Mouse (Mus musculus) forebrain, embryonic 11.5 days (tissue): ENCODE results near the gene Sv2b. TPM values are rescaled to one million over a fixed set of nuclear protein-coding genes. Genes with fewer than 3 reads are reported as not detected.

Source experiments
- ATAC-seq: fragments of 200-750 bp; cut with Nextera tagmentation; replicated peaks from 2 replicates; pipeline ENCODE4 v1.8.0; 2017; ENCODE audit warnings: moderate TSS enrichment; ENCODE audit not compliant: low FRiP score
- DNase-seq: peaks from one replicate; pipeline ENCODE4 v3.0.0-alpha.2; 2017; ENCODE audit warnings: low spot score
- H3K27ac ChIP-seq: fragments of 300-500 bp; sonication (generic); 2 replicates; pipeline ENCODE4 v1.5.1; 2014; ENCODE audit warnings: low read depth, low read length
- H3K27me3 ChIP-seq: fragments of 300-500 bp; sonication (generic); 2 replicates; pipeline ENCODE4 v1.6.1; 2014; ENCODE audit warnings: mild to moderate bottlenecking, low read length, mixed read lengths; ENCODE audit not compliant: control insufficient read depth, insufficient read depth
- H3K36me3 ChIP-seq: fragments of 300-500 bp; sonication (generic); 2 replicates; pipeline ENCODE4 v1.6.1; 2014; ENCODE audit warnings: mild to moderate bottlenecking, low read length, moderate library complexity, mixed read lengths; ENCODE audit not compliant: control insufficient read depth, insufficient read depth
- H3K4me1 ChIP-seq: fragments of 300-500 bp; sonication (generic); replicated peaks from 2 replicates; pipeline ENCODE4 v1.6.1; 2014; ENCODE audit warnings: low read length, mixed read lengths; ENCODE audit not compliant: control insufficient read depth, insufficient read depth
- H3K4me2 ChIP-seq: fragments of 300-500 bp; sonication (generic); 2 replicates; pipeline ENCODE4 v1.6.1; 2014; ENCODE audit warnings: low read depth, mild to moderate bottlenecking, low read length, moderate library complexity, mixed read lengths; ENCODE audit not compliant: severe bottlenecking
- H3K4me3 ChIP-seq: fragments of 300-500 bp; sonication (generic); 2 replicates; pipeline ENCODE4 v1.5.1; 2014; ENCODE audit warnings: low read depth, low read length
- H3K9ac ChIP-seq: fragments of 300-500 bp; sonication (generic); 2 replicates; pipeline ENCODE4 v1.6.1; 2014; ENCODE audit warnings: low read length
- H3K9me3 ChIP-seq: fragments of 300-500 bp; sonication (generic); 2 replicates; pipeline ENCODE4 v1.6.1; 2016; ENCODE audit warnings: low read length, mixed read lengths; ENCODE audit not compliant: control insufficient read depth
- WGBS: fragments of 180-500 bp; shearing (Covaris S2); extraction: QIAGEN DNeasy Blood & Tissue Kit; methylation state at CpG from one replicate; pipeline ENCODE4 v1.1.7; 2014; 5-methylcytosine and 5-hydroxymethylcytosine counted together
- polyA plus RNA-seq: library from polyadenylated mRNA; unstranded; fragments of >200 nt; fragmentation: Nextera tagmentation; extraction: Ambion mirVana; gene quantifications from 2 replicates; pipeline ENCODE4 v1.2.1, GENCODE M21; 2014

The Sv2b gene
- polyA plus RNA-seq, 1 experiment from 2014 or later: 2.5 TPM

DNA sequence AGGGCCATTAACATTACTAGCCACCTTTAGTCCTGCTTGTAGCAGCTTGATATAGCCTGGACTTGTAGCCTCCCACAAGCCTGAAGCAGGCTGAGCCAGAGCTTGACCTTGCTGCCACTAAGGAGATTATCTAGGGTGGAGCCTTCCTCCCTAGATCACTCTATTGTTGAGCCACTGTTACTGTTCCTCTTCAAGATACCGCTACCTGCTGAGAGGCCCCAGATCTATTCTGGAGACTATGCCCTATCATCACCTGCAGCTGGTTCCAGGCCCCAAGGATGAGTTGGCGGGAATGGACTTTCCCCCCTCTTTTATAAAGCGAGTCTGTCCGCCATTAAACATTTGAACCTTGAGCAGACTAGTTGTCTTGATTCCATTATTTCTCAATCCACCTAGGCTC lies 181.0 kb downstream of the Sv2b start:
- WGBS: 89% methylated on average over 4 of the region's 4 CpGs
- no peaks in the 10 kb centered on the region for H3K36me3 ChIP-seq
- no peak overlapping the region for H3K27ac ChIP-seq
- no peak overlapping the region for H3K9ac ChIP-seq
- DNase-seq (no peak), ATAC-seq (no peak)
- H3K27me3 ChIP-seq: no peaks in the 10 kb centered on the region
- no peaks in the 10 kb centered on the region for H3K4me1 ChIP-seq
- H3K9me3 ChIP-seq: no peaks in the 10 kb centered on the region
- no peak overlapping the region for H3K4me3 ChIP-seq
- H3K4me2 ChIP-seq: no peak overlapping the region

DNA sequence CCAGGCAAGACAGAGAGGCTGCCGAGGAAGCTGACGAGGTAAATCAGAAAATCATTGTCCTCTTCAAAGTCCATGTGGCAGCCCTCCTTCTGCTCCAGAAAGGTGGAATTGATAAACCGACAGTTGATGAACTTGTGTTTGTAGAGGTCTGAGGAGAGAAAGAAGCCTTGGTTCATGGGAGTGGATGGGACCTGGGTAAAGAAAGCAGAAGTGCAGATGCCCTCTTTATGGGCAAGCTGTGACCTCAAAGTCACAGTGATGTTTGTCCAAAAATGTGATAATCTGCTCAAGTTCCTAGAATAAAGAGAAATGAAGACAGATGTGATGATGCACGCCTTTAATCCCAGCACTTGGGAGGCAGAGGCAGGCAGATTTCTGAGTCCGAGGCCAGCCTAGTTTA lies 185.0 kb downstream of the Sv2b start:
- no peaks in the 10 kb centered on the region for H3K27me3 ChIP-seq
- H3K9me3 ChIP-seq: no peaks in the 10 kb centered on the region
- no peak overlapping the region for H3K9ac ChIP-seq
- H3K4me1 ChIP-seq: no peaks in the 10 kb centered on the region
- H3K4me2 ChIP-seq: no peak overlapping the region
- no peak for ATAC-seq
- no peak for DNase-seq
- 86% methylated on average over 5 of the region's 5 CpGs for WGBS
- no peak overlapping the region for H3K27ac ChIP-seq
- no peaks in the 10 kb centered on the region for H3K36me3 ChIP-seq
- no peak overlapping the region for H3K4me3 ChIP-seq

- DNase-seq (no peak), ATAC-seq (peak; percentile 85)
- H3K9me3 ChIP-seq: no peaks in the 10 kb centered on the region
- WGBS: 47% methylated on average over 7 of the region's 7 CpGs
- H3K4me1 ChIP-seq: no peaks in the 10 kb centered on the region
- peak overlapping the region; percentile 38; the same call in 1 of the 2 replicates for H3K4me2 ChIP-seq
- H3K27ac ChIP-seq: no peak overlapping the region
- H3K36me3 ChIP-seq: no peaks in the 10 kb centered on the region
- H3K27me3 ChIP-seq: no peaks in the 10 kb centered on the region
- peak overlapping the region; percentile 23; the same call in 1 of the 2 replicates for H3K4me3 ChIP-seq
- H3K9ac ChIP-seq: peak overlapping the region; percentile 33; the same call in 1 of the 2 replicates
Measured at GRCm38 (mm10) chr7:75118022-75118673, 190.9 kb downstream of the Sv2b start.

- WGBS: 12% methylated on average over 6 of the region's 6 CpGs
- Histone ChIP-seq H3K9ac (no peak overlapping the region), H3K4me1 (no peaks in the 10 kb centered on the region), H3K4me3 (no peak overlapping the region), H3K36me3 (no peaks in the 10 kb centered on the region), H3K9me3 (no peaks in the 10 kb centered on the region), H3K27me3 (no peaks in the 10 kb centered on the region), H3K27ac (no peak overlapping the region), H3K4me2 (no peak overlapping the region)
- DNase-seq: no peak
- ATAC-seq: 0 out of 2 replicates have a peak, but pooled peaks have one; percentile 44
Measured at GRCm38 (mm10) chr7:75110689-75111088, 198.4 kb downstream of the Sv2b start.

DNA sequence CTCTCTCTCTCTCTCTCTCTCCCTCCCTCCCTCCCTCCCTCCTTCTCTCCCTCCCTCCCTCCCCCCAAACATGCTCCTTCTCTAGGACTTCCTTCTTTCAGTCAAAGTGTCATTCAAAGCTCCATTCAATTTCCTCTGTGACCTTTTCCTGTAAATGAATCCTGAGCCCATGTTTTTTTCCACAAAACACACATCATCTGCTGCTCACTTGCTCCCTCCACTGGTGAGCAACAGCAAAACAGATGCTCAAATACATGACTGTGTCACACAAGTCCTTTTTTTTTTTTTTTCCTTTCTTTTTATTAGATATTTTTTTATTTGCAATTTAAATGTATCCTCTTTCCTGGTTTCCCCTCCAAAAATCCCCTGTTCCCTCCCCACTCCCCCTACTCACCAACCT lies 201.6 kb downstream of the Sv2b start:
- ATAC-seq (no peak), DNase-seq (peak; percentile 67)
- Histone ChIP-seq H3K9ac (no peak overlapping the region), H3K4me2 (no peak overlapping the region), H3K9me3 (no peaks in the 10 kb centered on the region), H3K27ac (no peak overlapping the region), H3K27me3 (no peaks in the 10 kb centered on the region), H3K36me3 (no peaks in the 10 kb centered on the region), H3K4me3 (no peak overlapping the region), H3K4me1 (no peaks in the 10 kb centered on the region)

DNA sequence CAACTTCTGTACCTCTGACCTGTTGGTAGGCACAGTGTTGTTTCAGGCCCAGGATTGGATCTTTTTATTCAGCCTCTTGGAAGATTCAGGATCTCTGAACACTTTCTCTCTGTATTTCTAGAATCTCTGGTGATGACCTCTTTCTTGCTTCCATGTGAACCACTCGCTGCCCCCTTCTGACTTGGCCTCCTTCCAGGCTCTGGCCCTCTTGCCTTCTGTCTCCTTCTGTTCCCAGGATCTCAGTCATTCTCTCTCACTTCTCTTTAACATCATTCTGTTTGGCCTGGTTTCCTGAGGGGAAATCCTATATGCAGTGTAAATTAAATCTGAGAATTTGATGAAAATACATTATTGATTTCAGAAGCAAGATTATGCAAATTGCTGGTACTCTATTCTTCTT lies 205.2 kb downstream of the Sv2b start:
- ATAC-seq: no peak
- DNase-seq: no peak
- Histone ChIP-seq H3K27me3 (no peaks in the 10 kb centered on the region), H3K9ac (no peak overlapping the region), H3K27ac (no peak overlapping the region), H3K4me3 (no peak overlapping the region), H3K9me3 (no peaks in the 10 kb centered on the region), H3K4me2 (no peak overlapping the region), H3K4me1 (no peaks in the 10 kb centered on the region), H3K36me3 (no peaks in the 10 kb centered on the region)
- WGBS: 94% methylated on average over 1 of the region's 1 CpGs

- H3K27ac ChIP-seq: no peak overlapping the region
- no peak for DNase-seq
Measured at GRCm38 (mm10) chr7:75102536-75103332, 206.3 kb downstream of the Sv2b start.

DNA sequence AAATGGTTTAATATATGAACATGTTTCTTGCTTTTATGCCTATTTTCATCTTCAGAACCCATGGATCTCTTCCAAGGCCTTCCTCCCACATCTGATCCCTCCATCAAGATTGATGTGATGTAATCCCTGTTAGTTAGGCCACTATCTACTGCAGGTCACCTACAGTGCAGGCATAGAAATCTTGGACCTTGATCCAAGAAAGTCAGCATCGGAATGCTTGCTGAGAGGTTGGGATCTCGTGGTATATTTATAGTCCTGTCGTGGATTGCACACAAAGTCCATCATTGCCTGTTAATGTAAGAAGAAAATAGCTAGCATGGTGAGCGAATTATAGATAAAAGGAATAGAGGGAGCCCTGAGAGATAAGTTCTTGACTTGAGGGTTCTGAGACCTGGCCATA lies 223.6 kb downstream of the Sv2b start:
- no peak for DNase-seq
- H3K9ac ChIP-seq: no peak overlapping the region
- no peaks in the 10 kb centered on the region for H3K36me3 ChIP-seq
- H3K4me3 ChIP-seq: no peak overlapping the region
- 88% methylated on average over 4 of the region's 4 CpGs for WGBS
- H3K27ac ChIP-seq: no peak overlapping the region
- H3K4me2 ChIP-seq: no peak overlapping the region
- H3K9me3 ChIP-seq: no peaks in the 10 kb centered on the region
- no peak for ATAC-seq
- H3K27me3 ChIP-seq: no peaks in the 10 kb centered on the region
- no peaks in the 10 kb centered on the region for H3K4me1 ChIP-seq

More at GRCm38 (mm10) chr7:75102536-75103332, 206.3 kb downstream of the Sv2b start:
- Histone ChIP-seq H3K9ac (no peak overlapping the region), H3K4me3 (no peak overlapping the region), H3K36me3 (no peaks in the 10 kb centered on the region), H3K27me3 (no peaks in the 10 kb centered on the region), H3K4me1 (no peaks in the 10 kb centered on the region), H3K4me2 (no peak overlapping the region), H3K9me3 (no peaks in the 10 kb centered on the region)
- ATAC-seq: no peak
- WGBS: 82% methylated on average over 17 of the region's 17 CpGs

- H3K27me3 ChIP-seq: no peaks in the 10 kb centered on the region
- no peaks in the 10 kb centered on the region for H3K36me3 ChIP-seq
- no peak overlapping the region for H3K4me2 ChIP-seq
- no peaks in the 10 kb centered on the region for H3K9me3 ChIP-seq
- no peak overlapping the region for H3K27ac ChIP-seq
- H3K4me3 ChIP-seq: no peak overlapping the region
- ATAC-seq: no peak
- DNase-seq: no peak
- no peak overlapping the region for H3K9ac ChIP-seq
- no peaks in the 10 kb centered on the region for H3K4me1 ChIP-seq
Measured at GRCm38 (mm10) chr7:75080163-75080562, 228.9 kb downstream of the Sv2b start.
